Mouse (Mus musculus): ENCODE data around the gene Gm21904. TPM values are rescaled to one million over a fixed set of nuclear protein-coding genes. Genes with fewer than 3 reads are reported as not detected.
"Not testable (repeated sequence)": the region's sequence is repeated elsewhere in the genome, so short reads cannot be mapped to it uniquely, and the experiment has no call there.

The Gm21904 gene
- total RNA-seq (2015; ENCODE audit: low replicate concordance) (not detected in 2 replicates), total RNA-seq (2017; ENCODE audit: low replicate concordance) (not detected in 2 replicates)

DNA sequence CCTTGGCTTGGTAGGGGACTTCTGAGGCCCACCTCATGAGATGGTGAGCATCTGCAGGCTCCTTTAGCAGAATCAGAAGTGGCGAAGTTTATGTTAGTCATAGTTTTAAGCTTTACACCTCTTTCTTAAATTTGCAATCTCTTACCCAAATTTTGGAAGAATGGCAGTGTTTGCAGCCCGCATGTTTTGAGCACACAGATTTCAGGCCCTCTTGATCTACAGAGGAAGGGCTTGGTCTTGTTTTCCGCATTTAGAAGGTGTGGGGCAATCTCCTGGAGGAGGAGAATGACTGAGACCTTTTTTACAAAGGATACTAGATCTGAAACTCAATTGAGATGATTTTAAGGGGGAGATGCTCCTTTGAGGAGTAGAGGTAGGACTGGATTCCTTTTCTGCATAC lies at the start of gene Gm21904:
Gene Gm21904 (minus strand): TSS at position 101 of the 400 bp plus-strand sequence.
- not testable (repeated sequence) for ATAC-seq (replicated peaks; ENCODE audit: low FRiP score, poor library complexity, severe bottlenecking)

DNA sequence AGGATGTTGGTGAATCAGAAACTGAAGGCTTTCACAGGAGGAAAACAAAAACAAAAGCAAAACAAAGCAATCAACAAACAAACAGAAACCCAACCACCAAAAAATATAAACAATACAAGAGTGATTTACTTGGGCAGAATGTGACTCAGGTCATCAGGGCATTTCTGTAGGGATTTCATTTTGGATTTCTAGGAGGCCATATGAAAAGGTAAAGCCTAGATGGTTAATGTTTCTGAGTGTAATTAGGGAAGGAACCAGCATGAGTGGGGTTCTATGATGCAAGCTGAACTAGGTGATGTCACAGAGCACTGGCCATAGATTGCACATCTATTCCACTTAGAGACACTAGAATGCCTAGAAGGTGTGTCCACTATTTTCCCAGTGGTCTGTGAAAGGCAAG lies 28.4 kb upstream of the Gm21904 start, which contains the start of the genes Gm20772 and Gm20831:
Gene Gm20772 (plus strand): TSS at position 301 of the 400 bp plus-strand sequence.
Gene Gm20831 (plus strand): TSS at position 301 of the 400 bp plus-strand sequence.
- not testable (repeated sequence) for ATAC-seq (replicated peaks; ENCODE audit: low FRiP score, poor library complexity, severe bottlenecking)

Other genes starting within 250 kb of the Gm21904 start
- gene Gm20772, start 28.5 kb upstream of the Gm21904 start, total RNA-seq (2015; ENCODE audit: low replicate concordance): not detected in 2 replicates
- not detected in 2 replicates for gene Gm20772, start 28.5 kb upstream of the Gm21904 start, total RNA-seq (2017; ENCODE audit: low replicate concordance)
- not detected in 2 replicates for gene Gm20831, start 28.5 kb upstream of the Gm21904 start, total RNA-seq (2015; ENCODE audit: low replicate concordance)
- not detected in 2 replicates for gene Gm20831, start 28.5 kb upstream of the Gm21904 start, total RNA-seq (2017; ENCODE audit: low replicate concordance)
- not detected in 2 replicates for gene Srsy, start 91.1 kb upstream of the Gm21904 start, total RNA-seq (2015; ENCODE audit: low replicate concordance)
- gene Srsy, start 91.1 kb upstream of the Gm21904 start, total RNA-seq (2017; ENCODE audit: low replicate concordance): not detected in 2 replicates
- not detected in 2 replicates for gene Gm21764, start 215.5 kb upstream of the Gm21904 start, total RNA-seq (2015; ENCODE audit: low replicate concordance)
- not detected in 2 replicates for gene Gm21764, start 215.5 kb upstream of the Gm21904 start, total RNA-seq (2017; ENCODE audit: low replicate concordance)
- not detected in 2 replicates for gene Ssty1, start 242.8 kb upstream of the Gm21904 start, total RNA-seq (2015; ENCODE audit: low replicate concordance)
- not detected in 2 replicates for gene Ssty1, start 242.8 kb upstream of the Gm21904 start, total RNA-seq (2017; ENCODE audit: low replicate concordance)